Mouse (Mus musculus): ENCODE measurements around the gene Pex6.

Gene Pex6

DNA sequence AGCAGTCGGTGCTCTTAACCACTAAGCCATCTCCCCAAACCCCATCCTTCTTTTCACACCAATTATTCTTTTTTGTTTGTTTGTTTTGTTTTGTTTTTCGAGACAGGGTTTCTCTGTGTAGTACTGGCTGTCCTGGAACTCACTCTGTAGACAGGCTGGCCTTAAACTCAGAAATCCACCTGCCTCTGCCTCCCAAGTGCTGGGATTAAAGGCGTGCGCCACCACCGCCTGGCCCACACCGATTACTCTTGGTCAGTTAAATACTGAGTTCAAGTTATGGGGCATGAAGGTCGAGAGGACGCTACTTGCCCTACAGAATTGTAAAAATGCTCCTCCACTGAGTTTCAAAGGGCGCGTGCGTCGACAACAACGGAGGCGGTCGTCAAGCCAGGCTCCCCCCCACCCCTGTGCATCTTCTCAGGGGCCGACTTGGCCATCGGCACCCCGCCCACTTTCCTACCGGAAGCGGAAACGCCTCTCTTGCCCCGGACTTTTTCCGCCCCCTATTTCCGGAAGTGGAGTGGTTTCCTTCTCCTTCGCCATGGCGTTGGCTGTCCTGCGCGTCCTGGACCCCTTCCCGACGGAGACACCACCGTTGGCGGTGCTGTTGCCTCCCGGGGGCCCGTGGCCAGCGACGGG is at the start of gene Pex6:
TSS of gene Pex6 (plus strand) at position 505 of the 639 bp plus-strand sequence.
- in situ Hi-C loops (cut with MboI, MseI): no loop called here

DNA sequence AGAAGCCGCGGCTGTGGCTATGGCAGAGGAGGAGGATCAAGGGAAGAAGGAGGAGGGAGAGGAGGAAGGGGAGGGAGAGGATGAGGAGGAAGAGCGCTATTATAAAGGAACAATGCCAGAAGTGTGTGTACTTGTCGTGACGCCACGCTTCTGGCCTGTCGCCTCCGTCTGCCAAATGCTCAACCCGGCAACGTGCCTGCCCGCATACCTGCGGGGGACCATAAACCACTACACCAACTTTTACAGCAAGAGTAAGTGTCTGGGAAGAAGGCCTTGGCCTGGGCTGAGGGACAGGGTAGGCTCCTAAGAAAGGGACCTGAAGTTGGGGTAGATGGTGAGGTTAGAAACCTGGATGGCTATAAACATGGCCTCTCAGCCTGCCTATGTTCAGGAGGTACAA is 49.3 kb upstream of the Pex6 start:
- in situ Hi-C loops (cut with MboI, MseI): loop anchor here (5.0 kb wide), 1 partner anchor 60 kb away; no protein-coding TSS in a partner anchor

DNA sequence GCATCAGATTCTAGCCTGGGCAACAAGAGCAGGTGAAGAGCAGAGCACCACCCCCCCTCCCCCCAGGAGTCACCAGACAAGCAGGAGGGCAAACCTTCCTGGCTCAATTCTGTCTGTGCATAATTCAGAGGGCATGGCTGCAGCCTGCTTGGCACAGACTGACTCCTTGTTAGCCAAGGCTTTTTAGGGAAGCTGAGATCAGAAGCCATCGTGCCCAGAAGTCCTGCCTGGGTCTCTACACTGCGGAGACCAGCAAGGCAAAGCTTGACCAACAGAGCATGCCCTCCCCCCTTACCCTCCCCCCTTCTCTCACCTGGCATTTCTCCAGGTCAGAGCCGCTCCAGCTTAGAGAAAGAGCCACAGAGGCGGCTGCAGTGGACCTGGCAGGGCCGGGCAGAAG is 48.5 kb upstream of the Pex6 start:
- in situ Hi-C loops (cut with MboI, MseI): loop anchor here (5.0 kb wide), 1 partner anchor 60 kb away; no protein-coding TSS in a partner anchor

DNA sequence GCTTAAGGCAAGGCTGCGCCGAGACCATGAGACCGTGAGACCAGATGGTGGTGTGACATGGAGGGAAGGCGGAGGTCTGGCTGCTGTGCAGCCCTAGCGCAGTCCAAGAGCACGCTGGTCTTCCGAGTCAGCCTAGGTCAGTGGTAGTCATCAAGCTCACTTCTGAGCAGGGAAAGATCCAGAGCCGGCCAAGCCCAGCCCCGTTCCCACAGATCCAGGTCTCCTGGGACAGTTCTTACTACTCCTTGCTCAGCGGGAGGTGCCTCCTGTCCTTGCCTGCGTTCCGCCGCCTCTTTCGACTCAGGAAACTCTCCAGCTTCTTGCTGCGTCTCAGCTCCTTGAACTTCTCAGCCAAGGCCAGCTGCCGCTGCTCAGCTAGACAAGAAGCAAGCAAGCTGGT is 43.6 kb upstream of the Pex6 start:
- in situ Hi-C loops (cut with MboI, MseI): no loop called here

DNA sequence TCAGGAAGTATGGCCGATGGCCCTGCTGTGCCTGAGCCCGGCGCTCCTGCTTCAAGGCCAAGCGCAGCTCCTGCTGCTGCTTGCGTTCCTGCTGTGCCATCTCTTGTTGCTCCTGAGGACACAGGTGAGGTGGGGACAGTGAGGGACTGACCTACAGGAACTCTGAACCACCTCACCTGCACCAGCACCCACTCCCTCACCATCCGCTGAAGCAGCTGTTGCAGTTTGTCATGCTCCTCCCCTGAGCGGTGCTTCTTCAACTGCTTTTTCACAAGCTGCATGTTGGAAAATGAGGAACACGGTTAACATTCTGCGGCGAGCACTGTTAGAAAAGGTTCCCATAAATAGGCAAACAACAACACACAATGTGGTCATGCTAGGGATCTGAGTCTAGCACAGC is 41.4 kb upstream of the Pex6 start:
- in situ Hi-C loops (cut with MboI, MseI): no loop called here

DNA sequence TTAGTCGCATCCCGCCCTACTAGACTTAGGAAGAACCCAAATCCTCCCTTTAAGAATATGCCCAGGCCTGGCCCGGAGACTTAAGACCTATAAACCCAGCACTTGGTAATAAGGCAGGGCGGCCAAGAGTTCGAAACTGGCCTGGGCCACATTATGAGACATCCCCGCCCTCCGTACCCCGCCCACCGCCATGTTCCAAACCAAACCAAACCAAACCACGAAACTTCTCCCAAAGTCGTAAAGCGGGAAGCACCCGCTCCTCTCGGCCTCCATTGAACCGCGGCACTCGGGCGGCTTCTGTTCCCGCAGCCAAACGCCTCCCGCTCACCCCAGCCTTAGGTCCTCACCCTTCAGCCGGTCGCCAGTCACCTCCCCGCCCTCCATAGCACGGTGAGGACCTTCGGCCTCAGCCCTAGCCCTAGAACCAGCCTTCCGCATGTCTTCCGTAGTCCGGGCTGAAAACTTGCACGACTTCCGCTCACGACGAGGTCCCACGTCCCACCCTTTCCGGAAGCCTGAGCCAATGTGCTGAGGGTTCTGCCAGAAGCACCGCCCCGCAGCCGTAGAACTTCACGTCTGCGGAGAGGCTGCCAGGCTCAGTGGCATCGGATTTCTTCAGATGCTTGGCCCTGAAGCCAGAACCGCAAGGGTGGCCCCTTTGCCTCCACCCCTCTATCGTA is 37.3 kb upstream of the Pex6 start, which contains the start of gene Rrp36:
TSS of gene Rrp36 (minus strand) at position 503 of the 680 bp plus-strand sequence.
- in situ Hi-C loops (cut with MboI, MseI): no loop called here

DNA sequence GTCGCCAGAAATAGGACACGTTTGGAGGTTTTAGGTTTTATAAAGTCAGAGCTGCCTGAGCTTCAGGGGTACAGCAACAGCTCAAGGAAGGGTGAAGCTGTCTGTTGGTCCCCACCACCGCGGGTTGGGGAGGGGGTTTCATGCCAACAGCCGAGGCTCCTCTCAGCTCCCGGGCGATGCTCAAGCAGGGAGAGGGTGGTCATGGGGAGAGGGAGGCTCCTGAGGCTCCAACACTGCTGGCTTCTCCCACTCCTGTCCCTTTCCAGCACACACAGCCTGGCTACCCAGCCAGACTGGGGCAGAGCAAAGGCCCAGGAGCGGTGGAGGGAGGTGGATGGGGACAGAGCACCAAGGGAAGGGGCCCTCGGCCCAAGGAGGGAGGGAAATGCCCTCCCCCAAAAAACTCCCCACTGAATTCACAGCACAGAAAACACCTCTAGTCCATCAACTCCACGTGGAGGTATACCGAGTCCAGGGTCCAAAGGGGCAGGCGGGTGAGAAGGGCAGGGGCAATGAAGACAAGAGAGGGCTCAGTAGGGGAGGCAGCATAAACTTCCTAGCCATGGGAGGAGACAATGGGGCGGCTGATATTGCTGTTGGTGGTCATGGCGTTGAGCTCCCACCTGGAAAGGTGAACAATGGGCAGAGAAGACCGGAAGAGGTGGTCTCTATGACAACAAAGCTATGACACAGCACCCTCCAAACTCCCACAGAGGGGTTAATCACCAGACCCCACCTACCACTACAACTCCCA is 36.6 kb upstream of the Pex6 start:
- in situ Hi-C loops (cut with MboI, MseI): no loop called here

DNA sequence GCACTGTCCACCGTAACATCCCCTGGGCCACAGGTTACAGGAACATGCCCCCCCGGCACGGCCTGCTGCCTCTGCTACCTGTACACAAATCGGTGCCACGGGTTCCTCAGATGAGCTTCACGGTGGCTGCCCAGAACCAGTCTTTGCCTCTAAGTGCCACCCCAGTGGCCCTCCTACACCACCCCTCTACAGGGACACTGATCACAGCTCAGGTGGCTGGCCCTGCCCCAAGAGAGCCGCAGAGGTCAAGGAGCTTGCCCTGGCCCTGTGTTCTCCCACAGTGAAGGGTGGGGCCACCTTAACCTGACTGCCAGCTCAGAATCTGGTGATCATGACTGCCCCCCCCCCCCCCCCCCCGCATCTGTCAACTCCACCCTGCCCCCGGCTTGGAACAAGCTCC is 32.8 kb upstream of the Pex6 start, which contains the start of gene Mea1:
TSS of gene Mea1 (plus strand) at position 378 of the 400 bp plus-strand sequence.
- in situ Hi-C loops (cut with MboI, MseI): no loop called here

DNA sequence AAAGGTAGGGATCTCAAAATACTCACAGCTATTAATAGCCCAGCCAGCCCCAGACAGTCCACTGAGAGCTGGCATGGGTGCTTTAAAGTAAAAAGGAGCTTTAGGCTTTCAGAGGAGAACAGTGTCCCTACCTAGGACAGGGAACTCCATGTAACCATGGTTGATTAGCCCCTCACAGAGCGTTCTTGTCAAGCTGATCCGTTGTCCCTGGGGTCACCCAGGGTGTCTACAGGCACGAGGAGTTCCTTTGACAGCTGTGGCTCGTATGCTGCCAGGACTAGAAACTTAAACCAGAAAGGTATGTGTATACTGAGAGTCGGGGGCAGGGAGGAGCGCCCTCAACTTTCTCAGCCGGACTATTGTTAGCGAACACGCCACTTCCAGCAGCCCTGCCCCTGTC is 32.4 kb upstream of the Pex6 start:
- in situ Hi-C loops (cut with MboI, MseI): no loop called here

DNA sequence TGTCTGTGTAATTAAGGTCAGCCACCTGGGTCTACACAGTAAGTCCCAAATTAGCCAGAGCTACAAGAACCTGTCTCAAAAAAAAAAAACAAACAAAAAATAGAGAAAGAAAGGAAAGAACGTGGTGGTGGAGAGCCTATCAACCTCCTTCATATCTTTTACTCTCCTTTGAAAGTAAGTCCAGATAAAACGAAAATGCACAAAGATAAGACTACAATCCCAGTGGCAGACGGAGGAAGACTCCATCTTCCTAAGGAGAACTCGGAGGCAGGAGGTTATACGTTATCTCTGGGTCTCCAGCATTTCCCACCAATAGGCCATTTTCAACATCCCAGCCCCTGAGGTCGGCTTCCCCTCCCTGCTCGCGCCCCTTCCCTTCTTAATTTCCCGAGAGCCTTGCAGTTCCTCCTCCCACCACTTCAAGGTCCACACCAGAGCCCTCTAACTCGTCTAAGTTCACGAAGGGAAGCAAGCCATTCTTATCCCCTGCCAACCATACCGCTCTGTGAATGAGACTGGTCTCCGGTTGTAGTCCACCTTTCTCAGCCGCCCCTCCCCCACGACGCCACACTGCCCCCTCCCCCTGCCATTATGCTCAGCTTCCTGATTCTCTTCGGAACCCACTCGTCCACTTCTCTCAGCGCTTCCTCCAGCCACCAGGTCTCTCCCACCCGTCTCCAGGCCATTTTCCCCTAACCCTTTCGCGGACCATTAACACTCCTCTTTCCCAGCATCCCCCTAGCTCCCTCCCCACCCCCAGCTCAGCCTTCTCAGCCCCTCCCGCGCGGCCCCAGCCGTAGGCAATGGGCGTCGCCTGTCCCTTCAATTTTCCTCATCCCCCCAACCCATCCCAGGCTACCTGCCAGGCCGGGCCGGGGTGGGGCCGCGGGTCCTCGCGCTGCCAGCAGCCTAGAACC is 31.2 kb upstream of the Pex6 start:
- in situ Hi-C loops (cut with MboI, MseI): no loop called here

DNA sequence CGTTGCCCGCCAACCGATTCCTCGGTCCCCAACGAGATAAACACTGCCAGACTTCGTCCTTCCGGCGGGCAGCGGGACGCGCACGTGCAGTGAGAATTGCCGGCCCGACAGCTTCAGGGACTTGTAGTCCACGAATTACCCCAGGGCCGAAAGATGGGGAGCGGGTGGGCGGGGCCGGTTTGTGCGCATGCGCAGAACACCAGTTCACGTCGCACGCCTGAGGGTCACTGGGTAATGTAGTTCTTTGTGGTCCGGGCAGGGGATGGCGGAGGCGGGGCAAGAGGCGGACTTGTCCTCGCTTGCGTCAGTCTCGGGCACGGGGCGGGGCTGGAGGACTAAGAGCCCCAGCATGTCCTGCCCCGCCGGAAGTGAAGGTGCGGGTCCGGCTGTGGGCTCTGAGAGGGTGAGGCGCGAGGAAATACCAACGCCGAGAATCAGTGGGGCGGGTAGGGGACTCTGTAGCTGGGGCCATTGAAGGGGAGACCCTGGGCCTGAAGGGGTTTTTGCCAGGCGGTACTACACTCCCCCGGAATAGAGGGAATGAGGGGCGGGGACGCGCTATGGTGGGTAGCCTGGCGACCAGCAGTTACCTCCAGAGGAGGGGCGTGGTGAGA is 30.4 kb upstream of the Pex6 start, which contains the start of gene Klhdc3:
TSS of gene Klhdc3 (minus strand) at position 155 of the 614 bp plus-strand sequence.
- in situ Hi-C loops (cut with MboI, MseI): no loop called here

DNA sequence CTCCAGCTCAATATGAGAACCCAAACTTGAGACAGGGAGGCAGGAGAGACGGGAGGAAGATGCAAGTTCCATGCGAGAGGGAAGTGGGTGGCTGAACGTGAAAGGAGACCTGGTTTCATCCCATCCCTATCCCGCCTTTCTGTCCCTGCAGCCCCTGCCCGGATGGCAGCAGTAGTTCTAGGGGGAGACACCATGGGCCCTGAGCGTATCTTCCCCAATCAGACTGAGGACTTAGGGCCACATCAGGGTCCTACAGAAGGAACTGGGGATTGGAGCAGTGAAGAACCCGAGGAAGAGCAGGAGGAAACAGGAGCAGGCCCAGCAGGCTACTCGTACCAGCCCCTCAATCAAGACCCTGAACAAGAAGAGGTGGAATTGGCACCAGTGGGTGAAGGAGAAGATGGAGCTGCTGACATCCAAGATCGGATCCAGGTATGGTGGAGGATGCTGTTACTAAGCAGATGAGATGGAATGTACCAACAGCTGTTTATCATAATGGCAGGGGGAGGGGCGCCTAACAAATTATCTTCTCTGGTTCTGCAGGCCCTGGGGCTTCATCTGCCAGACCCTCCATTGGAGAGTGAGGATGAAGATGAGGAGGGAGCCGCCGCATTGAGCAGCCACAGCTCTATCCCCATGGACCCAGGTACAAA is 29.7 kb upstream of the Pex6 start:
- in situ Hi-C loops (cut with MboI, MseI): no loop called here

DNA sequence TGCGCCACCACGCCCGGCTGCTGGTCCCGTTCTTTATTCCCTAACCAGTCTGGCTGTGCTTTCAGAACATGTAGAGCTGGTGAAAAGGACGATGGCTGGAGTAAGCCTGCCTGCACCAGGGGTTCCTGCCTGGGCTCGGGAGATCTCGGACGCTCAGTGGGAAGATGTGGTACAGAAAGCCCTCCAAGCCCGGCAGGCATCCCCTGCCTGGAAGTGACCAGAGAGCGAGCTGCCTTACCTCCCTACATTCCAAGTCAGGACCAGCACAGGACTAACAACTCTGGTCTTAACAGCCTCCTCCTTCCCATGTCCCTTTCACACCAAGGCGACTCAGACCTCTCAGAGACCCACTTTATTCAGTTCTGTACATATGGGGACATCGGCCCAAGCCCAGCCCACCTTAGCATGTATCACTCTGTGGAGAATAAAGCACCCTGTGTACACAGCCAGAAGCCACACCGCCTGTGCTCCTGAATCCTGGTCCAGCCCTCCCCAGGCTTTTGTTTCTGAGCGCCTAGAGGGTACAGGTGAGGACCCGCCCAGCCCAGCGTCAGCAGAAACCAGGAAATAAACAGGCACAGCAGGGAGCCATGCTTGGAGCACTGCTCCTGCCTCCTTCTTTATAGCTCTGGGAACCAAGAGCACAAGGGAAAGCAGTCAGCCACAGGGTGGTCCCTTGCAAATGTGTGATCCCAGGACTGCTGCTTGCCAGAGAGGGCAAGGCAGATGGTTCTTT is 28.4 kb upstream of the Pex6 start:
- in situ Hi-C loops (cut with MboI, MseI): no loop called here

DNA sequence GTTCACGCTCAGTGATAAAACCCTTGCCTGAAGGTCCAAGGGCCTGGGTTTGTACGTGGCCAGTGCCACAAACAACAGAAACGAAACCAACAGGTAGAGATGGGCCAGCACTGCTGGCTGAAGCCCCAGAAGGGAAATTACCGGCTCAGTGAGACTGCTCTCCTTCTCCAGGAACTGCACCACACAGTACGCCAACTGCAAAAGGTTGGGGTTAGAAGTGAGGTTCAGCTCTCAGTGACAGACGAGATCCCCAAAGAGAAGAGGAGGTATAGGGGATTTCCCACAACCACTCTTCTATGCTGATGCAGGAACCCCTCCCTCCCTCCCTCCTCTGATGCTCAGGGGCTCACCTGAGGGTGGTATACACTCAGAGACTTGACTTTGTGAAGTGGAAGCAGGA is 25.4 kb upstream of the Pex6 start:
- in situ Hi-C loops (cut with MboI, MseI): no loop called here

DNA sequence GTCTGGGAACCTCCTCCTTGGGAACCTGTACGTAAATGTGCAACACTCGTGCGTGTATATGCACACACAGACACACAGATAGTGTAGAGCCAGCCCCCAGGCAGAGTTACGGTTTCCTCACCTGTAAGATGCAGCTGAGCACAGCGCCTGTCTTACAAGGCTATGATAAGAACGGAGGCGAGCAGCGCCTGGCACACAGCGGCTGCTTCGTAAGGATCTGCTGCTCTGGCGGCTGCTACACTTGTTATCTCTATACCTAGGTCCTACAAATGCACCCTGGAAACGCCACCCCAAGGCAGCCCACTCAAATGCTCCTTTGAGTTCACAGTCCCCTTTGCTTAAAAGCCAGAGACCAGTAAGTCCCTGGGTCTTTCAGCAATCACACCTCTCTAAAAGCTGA is 20.6 kb upstream of the Pex6 start:
- in situ Hi-C loops (cut with MboI, MseI): no loop called here

DNA sequence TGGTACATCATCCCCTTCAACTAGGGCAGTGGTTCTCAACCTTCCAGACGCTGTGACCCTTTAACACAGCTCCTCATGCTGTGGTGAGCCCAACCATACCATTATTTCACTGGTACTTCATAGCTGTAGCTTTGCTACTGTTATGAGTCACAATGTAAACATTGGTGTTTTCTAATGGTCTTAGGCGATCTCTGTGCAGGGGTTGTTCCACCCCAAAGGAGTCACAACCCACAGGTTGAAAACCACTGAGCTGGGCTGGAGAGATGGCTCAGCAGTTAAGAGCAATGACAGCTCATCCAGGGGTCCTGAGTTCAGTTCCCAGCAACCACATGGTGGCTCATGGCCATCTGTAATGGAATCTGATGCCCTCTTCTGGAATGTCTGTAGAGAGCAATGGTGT is 19.9 kb upstream of the Pex6 start:
- in situ Hi-C loops (cut with MboI, MseI): no loop called here

DNA sequence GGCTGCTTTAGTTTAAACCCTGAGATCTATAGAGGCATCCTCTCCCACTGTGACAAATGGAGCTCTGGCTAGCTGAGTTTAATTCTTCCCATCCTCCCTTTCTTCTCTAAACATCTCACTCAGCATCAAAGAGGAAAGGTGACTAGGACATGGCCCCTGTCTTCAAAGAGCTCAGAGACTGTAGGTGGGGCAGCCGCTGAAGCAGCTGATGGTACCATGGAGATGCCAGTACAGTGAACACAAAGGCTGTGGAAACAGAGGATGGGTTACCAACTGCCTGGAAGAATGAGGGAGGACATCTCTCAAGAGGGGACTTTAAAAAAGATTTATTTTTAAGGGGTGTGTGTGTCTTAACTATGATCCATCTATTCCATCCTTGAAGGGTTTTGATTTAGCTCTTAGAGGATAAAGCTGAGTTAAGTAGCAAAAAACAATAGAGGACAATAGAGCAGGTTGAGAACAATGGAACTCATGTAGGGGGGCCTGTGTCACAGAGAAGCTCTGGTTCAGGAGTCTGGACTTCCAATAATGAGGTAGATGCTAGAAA is 16.7 kb upstream of the Pex6 start:
- in situ Hi-C loops (cut with MboI, MseI): no loop called here

DNA sequence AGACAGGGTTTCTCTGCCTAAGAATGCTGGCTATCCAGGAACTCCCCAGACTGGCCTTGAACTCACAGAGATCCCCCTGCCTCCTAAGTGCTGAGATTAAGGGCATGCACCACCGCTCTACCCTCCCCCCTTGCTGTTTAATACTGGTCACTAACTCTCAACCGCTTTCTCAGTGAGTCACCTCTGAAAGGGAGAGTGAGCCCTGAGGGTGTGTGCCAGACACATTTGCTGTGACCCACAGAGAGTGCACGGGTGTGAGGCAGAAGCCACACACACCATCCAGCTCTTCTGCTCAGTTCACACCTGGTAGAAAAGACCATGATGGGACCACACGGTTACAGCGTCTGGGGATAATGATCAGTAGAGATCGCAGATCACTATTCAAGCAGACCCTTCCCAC is 12.7 kb upstream of the Pex6 start:
- in situ Hi-C loops (cut with MboI, MseI): no loop called here

DNA sequence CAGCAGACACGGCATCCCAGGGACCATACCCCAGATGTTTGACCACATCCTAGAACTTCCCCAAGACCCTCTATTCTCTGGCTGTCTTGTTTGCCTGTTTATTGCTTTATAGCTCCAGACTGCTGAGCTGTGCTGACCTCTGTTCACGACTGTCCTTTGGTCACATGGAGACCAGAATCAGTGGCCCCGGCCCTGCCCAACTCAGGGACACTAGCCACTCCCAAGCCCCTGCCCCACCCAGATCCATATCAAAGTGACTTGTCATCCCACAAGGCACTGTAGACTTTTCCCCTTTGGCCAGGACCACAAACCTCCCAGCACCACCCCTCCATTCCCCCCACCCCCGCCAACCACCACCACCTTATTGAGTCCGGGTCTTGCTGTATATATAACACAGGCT is 12.0 kb upstream of the Pex6 start:
- in situ Hi-C loops (cut with MboI, MseI): no loop called here

Measured in regulatory T cell (primary cell).